Mouse (Mus musculus): Measurements from ENCODE around the gene Wnt3.

DNA sequence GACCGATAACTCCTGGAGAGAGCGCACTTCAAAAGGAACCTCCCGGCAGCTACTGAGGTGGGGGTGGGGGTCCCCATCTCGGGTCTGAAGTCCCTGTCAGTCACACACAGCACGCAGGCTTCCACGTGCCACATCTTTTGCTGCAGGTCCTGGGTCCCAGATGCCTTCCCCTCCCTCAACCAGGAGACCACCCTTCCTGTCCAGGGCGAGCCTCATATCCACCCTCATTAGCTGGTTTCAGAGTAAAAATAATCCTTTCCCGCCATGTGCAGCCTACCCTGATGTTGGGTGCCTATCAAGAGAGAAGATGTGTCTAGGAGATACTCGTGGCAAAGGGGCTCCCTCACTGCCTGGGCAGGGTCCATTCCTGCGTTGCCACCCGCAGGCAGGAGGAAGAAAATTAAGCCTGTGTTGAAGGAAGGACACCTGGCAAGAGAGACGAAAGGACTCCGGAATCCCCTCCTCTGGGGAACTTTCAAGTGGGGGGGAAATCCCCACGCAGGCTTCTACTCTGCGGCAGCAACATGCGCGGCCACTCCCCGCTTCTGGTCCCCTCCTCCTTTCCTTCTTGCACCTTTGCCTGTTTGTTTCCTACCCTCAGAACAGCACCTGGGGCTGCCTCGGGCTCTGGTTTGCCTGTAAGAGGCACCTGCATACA, 2.7 kb upstream of the Wnt3 start:
- TF ChIP-seq CTCF (IDR thresholded peaks at IDR 0.05; ENCODE audit: low read depth, low read length): no peak
- TF ChIP-seq EP300 (IDR thresholded peaks at IDR 0.05; ENCODE audit: insufficient read depth, low read depth, low read length): 0 out of 2 replicates have a peak, but pooled peaks have one; percentile 31

All from ES-Bruce4 (cell line).